Mouse (Mus musculus) embryo, embryonic 11 days (tissue): ENCODE results near the gene Prb1.
"Not testable (repeated sequence)": the region's sequence is repeated elsewhere in the genome, so short reads cannot be mapped to it uniquely, and the experiment has no call there.

Source experiments
- DNase-seq: peaks from one replicate; pipeline ENCODE4 v3.0.0-alpha.2; 2015

Gene Prb1

DNA sequence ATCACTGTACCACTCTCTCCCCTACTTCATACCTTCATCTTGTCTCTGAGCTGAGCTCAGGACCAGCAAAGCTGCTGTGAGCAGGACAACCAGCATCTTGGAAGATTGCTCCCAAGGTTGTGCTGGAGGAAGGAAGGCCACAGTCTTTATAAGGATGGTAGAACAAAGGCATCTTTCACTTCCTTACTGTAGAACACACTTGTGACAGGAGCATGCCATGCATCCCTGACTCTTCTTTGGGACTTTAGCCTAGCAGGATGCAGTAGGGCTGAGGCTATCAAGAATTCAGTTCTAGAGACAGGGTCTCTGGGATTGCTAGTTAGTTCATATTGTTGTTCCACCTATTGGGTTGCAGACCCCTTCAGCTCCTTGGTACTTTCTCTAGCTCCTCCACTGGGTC, at the start of gene Prb1:
Gene Prb1 (minus strand): TSS at position 101 of the 400 bp plus-strand sequence.
- DNase-seq: not testable (repeated sequence)
